Mouse (Mus musculus) cerebral cortex, adult 2 months (tissue): ENCODE results near the gene Dnaja3.

ENCODE experiments used
- WGBS: fragments of 180-500 bp; shearing (Covaris S2); methylation state at CpG from one replicate; pipeline ENCODE4 v1.1.7; 2018; 5-methylcytosine and 5-hydroxymethylcytosine counted together

The Dnaja3 gene

DNA sequence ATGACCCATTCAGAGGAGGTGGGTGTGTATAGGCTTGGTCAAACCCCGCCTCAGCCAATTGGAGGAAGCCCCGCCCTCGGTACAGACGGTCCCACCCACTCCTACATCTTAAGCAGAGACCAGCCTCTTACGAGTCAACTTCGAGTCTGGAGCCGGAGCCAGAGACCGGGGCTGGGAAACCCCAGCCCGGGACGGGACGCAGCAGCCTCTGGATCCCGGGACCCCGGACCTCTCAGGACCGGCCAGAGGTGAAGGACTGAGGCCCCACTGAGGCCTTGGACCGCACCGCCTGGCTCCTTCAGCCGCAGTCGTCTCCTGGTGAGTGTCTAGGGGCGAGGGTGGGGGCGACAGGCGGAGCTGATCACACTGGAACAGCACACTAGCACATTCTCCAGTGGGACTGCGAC, at the start of gene Dnaja3, which contains the start of gene Vasn:
Gene Dnaja3 (plus strand): TSS at position 159 of the 407 bp plus-strand sequence.
Gene Vasn (plus strand): TSS at position 111 of the 407 bp plus-strand sequence.
- WGBS = 15% methylated on average over 22 of the region's 22 CpGs

DNA sequence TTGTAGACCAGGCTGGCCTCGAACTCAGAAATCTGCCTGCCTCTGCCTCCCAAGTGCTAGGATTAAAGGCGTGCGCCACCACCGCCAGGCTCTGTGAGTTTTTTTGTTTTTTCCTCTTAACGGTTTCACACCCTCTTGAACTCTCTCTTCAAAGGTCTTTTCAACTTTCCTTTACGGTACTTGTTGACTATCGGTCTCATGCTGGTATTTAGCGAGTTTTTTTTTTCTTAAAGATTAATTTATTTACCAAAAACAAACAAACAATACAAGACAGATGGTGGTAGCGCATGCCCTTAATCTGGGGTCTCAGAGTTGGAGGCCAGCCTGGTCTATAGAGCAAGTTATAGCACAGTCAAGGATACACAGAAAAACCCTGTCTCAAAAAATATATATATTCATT, 49.6 kb upstream of the Dnaja3 start:
- 97% methylated on average over 9 of the region's 9 CpGs for WGBS

DNA sequence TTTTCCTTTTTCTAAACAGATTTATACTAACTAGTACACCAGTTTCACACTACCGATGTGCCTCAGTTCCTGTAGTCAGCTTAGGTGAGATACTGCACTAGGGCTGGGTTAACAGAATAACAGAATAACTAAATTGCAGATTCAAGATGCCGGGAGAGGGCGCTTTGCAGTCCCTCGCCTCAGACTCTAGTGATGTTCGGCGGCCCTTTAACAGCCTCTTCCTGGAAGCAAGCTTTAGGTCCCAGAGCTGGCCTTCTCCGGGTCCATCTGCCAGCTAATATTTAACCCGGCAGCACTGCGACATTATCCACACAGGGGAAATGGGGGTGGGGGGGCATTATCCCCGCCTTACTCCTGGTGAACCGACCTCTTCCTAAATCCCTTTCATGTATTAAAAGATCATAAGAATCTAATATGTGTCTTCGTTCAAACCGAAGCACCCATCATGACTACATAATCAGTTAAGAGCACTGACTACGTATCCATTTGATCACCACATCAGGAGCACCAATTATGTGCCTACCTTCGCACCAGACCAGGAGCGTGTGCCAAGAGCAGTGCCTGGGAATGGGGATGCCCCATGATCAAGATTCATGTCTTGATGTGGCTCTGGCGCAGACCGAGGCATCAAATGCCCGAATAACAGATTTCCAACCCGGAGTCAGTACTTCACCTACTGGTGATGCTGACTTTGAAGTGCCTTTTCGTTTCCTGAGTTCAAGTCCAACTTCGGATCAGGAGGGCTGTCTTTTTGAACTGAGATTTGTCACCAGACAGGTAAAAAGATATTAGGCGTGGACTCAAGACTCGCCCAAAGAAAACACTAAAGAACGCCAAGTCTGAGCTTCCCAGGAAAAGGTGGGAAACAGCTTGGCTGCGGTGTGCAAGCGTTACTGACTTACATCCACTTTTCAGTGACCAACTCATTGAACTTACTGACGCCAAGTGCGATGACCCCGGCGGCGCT, 46.6 kb upstream of the Dnaja3 start:
- WGBS = 16% methylated on average over 32 of the region's 32 CpGs

DNA sequence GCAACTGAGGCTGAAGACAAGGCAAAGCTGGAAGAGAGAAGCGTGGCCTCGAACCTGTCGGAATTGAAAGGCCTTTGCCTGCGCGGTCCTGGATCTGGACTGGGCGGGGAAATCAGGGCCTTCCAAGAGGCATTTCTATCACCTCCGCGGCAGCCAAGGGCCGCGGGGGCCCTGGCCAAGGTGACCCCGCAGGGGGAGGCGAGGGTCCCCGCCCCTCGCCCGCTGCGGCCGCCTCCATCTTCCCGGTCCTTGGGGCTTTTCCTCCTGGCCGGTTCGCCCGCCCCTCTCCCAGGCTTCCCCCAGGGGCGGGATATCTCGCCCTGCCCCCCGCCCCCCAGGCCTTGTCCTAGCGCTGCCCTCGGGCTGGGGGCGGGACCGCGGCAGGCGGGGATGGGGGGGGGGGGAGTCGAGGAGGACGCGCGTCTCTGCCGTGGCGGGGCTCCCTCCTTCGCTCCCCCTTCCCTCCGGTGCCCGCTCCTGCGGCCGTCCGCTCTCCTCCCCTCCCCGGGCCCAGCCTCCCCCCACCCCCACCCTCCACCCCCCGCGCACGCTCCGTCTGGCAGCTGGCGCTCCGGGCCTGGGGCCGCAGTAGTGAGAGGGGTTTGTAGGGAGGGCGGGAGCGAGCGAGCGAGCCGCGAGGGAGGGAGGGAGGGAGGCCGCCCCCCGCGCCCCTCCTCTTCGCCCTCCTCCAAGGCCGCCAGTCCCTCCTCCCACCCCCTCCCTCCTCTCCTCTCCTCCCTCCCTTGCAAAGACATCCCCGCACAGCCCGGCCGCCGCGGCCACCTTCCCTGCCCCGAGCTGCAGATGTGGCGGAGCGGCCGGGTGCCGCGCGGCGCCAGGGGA, 45.6 kb upstream of the Dnaja3 start, which contains the start of gene Glis2:
Gene Glis2 (plus strand): TSS at position 743 of the 843 bp plus-strand sequence.
- WGBS = 3% methylated on average over 40 of the region's 74 CpGs

DNA sequence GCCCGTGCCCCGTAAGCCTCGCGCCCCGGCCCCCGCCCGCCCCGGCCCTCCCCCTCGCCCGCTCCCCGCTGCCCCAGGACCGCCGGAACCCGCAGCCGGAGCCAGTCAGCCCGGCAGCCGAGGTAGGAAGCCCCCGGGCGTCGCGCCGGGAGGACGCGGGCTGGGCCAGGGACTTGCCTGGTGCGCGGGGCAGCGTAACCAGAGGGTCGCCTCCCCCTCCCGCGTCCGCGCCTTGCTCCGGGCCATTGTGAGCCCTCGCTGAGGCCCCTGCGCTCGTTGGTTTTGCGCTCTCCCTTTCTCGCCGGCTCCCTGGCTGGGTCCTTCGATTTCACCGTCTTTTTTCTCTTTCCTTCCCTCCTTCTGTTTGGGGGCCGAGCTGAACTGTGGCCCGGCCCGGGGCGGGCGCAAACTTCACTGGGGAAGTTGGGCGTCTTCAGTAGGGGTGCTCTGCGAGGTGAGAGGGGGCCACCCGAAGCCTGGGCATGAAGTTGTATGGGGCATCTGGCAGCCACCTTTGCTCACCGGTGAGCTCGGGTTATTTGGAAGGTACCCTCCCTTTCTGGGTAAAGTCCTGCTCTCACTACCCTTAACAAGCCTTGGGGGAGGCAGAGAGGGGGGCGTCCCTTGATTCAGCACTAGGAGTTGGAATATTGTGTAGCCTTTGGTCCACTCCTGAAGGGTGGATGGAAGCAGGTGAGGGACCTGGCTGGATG, 44.8 kb upstream of the Dnaja3 start:
- WGBS = 1% methylated on average over 50 of the region's 52 CpGs

DNA sequence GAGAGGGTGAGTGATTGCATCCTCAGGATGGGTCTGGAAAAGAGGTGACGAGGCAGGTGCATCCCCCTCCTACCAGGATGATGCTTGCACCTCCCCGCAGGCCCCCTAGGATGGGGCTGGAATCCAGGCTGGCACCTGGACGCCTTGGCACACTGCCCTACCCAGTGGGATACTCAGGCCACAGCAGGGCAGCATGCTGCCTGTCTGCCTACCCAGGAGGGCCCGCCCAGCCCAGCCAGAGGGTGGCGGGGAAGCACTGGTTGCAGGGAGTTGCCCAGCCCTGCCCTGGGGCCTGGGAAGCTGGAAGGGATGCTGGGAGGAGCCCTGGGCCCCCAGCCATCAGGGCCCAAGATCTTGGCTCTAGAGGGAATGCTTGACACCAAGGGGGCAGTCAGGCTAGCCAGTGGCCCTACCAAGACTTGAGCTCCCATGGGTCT, 44.2 kb upstream of the Dnaja3 start:
- WGBS = 17% methylated on average over 5 of the region's 5 CpGs

DNA sequence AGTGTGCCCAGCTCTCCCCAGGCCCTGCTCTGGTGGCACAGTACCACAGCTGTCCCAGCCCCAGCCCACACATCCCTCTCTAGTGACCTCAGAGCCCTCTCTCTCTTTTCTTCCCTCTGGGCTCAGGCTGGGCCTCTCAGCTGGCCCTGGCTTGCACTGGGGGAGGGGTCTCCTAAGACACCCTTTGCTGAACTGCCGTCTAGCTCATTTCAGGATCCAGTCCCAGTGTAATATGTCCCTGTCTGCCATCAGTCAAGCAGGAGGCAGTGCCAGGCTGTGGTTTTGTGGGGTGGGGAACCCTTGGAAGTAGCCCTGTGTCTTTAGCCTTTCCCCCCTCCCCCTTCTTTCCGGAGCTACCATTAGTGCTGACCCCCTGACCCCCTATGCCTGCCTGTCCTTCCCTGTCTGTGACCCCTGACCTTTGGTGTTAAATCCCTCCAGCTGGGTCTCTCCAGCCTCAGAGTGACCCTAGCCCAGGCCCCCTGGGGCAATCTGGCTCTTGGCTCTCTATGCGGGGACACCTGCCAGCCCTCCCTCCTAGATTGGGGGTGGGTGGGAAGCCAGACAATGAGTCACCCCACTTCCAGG, 43.6 kb upstream of the Dnaja3 start:
- 30% methylated on average over 3 of the region's 3 CpGs for WGBS

DNA sequence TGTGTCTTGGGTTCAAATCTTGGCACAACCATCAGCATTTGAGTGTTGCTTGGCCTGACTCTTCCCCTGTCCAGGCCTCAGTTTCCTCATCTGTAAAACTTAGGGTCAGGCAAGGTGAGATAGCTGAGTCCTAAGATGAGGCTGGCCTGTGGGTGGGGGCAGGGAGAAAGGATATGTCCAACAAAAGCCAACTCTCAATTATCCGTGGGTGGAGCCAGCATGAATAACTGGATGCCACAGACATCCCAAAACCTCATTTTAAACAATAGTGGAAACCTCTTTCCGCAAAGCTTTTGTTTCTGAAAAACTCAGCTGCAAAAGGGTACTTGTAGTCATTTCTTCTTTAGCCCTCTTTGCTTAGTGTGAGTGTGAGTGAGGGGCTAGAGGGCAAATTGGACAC, 43.0 kb upstream of the Dnaja3 start:
- WGBS = 52% methylated on average over 2 of the region's 2 CpGs

DNA sequence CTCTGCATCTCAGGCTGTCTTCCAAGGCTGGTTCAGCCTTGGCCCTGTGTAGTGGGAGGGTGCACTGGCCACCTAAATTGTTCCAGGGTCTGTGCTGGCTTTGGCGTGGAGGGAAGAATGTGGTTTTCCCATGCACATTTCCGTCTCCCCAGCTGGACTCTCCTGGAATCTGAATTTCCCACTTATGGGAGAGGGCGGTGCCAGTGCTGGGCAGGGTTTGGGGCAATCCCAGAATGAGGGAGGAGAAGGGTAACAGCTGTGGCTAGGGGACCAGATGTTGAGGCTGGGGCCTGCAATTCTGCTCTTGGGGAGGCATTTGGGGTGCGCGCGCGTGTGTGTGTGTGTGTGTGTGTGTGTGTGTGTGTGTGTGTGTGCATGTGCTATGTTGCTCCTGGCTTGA, 42.5 kb upstream of the Dnaja3 start:
- WGBS = 75% methylated on average over 7 of the region's 7 CpGs

DNA sequence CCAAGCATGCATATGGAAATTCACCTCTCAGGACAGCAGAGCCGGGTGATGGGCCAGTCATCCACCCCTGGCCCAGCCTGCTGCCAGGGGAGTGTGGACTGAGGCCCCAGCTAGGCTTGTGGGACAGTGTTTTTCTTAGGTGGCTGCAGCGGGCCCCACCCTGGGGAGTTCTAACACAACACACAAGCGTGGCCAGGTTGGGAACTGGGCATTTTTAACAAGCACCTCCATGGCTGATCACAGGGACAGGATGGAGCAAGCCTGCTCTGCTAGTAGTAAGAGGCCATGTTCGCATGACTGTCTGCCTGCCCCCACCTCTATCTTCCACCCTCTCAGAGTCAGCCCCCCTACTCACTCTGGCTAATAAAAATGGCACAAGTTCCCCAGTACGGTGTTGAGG, 41.7 kb upstream of the Dnaja3 start:
- 83% methylated on average over 5 of the region's 5 CpGs for WGBS

DNA sequence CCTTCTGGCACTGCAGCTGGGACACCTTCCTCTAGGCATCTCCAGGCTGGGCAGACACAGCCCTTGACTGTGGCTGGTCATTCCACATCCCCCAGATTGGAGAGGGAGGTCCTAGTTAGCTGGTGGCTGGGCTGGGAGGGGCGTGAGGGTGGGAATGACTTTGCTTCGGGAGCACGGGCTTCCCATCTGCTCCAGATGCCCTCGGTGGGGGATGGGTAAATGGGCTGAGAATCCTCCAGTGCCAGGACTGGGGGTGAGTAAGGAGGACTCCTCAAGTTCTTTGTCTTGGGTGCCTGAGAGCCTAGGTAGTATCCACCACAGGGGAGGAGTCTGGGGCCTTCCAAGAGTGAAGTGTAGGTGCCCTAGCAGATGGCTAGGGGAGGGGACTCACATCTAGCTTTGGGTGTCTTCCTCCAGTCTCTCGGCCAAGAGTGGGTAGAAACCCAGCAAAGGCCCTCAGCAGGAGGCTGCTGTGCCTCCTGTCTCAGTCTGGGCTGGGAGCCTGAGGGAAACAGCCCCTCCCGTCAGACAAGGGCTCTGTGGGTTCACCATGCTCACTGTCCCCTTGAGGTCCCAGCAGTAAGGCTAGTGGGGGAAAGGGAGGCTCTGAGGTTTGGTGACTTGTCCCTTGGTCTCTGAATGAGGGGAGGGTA, 40.8 kb upstream of the Dnaja3 start:
- 27% methylated on average over 6 of the region's 6 CpGs for WGBS

DNA sequence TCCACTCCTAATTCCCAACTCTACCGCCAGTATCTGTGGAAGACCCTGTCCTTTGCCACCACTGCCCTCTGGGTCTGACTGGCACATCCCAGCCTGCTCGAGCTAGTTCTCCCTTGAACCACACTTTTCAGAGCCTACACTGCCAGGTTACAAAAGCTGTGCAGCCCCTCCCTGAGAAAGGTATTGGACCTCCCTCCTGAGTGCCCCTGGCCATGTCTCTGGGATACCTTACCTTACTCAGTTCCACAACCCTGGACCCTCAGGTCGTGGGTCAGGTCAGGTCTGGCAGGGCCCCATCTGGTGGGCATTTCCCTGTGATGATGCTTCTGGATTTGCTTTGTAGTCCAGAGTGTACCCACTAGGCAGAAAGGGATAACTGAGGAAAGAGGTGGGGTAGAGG, 40.2 kb upstream of the Dnaja3 start:
- WGBS = 84% methylated on average over 3 of the region's 3 CpGs

DNA sequence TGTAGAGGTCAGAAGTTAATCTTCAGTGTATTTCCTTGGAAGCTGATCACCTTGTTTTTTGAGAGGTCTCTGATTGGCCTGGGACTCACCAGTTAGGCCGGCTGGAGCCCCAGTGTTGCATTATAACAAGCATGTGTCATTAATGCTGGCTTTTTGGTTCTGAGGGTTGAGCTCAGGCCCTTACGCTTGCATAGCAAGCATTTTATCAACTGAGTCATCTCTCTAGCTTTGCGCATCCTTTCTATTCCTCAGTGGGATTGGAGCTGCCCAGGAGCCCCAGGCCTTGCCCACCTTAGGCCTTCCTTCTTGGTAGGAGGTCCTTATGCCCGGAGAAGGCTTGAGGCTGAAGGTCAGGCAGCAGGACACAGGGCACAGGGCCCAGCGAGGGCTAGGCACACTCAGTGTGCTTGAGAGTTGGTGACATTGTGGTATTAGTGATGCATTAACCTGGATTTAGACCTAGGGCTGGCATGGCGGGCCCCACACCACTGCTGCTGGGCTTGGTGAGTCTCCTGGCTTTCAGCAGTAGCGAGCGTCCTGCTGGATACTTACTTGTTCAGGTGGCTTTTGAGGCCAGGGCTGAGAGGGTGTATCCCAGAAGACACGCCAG, 39.0 kb upstream of the Dnaja3 start:
- 90% methylated on average over 9 of the region's 9 CpGs for WGBS

DNA sequence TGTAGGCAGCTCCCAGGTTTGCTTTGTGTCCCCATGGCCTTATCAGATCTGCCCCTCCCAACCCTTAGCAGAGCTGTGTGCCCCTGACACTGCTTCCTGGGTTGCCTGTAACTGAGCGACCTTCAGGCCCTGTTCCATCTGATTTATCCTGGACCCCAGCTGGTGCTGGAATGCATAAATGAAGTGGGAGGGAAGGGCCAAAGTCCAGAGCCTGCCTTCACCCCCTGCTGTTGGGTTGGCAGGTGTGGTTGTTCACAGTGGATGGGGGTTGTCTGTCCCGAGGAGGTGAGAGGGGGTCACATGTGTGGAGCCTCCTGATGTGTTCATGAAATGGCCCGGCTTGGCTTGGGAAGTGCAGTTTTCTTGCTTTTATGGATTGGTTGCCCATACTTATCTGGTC, 37.6 kb upstream of the Dnaja3 start:
- 43% methylated on average over 3 of the region's 3 CpGs for WGBS

DNA sequence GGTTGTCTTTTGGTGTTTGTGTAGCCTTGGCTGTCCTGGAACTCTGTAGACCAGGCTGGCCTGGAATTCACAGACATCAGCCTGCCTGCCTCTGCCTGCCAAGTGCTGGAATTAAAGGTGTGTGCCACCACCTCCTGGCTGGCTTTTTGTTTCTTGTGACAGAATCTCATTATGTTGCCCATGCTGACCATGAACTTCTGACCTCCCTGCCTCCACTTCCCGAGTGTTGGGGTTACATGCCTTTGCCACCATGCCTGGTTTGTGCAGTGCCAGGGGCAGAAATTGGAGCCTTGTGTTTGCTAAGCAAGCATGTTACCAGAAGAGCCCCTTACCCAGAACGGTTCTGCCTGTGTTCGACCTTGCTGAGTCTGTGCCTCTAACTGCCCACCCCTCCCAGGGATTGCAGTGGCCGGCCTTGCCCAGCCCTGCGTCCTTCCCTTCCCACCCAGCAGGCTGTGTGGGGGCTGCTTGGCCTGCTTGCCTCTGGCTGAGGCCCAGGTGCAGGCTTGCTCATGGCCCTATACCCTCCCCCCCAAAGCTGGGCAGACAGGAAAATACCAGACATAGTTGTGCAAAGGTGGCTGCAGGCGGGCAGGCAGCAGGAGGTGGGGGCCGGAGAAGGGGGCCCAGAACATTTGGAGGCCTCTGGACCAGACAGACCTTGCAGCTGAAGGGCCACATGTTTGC, 36.9 kb upstream of the Dnaja3 start:
- 44% methylated on average over 7 of the region's 7 CpGs for WGBS

DNA sequence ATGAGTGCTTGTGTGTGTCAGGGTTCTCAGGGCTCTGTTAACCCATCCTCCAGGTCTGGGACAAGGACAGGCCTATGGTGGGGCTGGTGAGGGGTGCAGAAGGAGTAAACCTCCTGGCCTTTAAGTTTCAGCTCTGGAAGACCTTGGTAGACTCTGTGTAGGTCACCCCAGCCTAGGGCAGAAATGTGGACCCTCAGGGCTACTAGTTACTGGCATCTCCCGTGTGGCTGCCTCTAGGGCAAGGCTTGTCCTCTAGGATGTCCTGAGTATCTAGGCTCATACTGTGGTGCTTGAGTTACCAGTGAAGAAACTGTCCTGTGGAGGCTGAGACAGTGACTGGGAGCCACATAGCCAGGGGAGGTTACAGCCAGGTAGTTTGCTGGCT, 36.3 kb upstream of the Dnaja3 start:
- 82% methylated on average over 1 of the region's 1 CpGs for WGBS

DNA sequence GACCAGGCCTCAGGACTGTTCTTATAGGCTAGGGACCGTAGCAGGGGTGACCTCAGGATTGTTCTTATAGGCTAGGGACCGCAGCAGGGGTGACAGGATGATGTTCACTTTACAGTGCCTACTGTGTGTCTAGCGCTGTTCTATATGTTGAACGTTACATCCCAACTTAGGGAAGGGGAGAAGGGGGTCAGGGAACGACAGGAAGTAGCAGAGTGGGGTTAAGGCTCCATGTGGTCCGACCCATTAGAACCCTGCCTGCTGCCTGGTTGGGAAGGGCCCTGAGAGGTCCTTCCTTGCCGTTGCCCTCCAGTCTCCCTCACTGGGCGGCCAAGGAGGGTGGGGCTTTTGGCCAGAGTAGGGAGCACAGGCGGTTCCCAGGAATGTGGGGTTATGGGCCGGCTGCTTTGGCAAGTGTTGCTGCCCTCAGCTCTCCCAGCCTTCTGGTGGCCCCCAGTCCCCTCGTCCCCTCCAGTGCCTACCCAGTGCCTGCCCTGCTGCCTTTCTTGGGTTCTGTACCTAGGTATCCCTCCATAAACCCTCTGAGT, 35.4 kb upstream of the Dnaja3 start:
- WGBS = 77% methylated on average over 11 of the region's 11 CpGs

DNA sequence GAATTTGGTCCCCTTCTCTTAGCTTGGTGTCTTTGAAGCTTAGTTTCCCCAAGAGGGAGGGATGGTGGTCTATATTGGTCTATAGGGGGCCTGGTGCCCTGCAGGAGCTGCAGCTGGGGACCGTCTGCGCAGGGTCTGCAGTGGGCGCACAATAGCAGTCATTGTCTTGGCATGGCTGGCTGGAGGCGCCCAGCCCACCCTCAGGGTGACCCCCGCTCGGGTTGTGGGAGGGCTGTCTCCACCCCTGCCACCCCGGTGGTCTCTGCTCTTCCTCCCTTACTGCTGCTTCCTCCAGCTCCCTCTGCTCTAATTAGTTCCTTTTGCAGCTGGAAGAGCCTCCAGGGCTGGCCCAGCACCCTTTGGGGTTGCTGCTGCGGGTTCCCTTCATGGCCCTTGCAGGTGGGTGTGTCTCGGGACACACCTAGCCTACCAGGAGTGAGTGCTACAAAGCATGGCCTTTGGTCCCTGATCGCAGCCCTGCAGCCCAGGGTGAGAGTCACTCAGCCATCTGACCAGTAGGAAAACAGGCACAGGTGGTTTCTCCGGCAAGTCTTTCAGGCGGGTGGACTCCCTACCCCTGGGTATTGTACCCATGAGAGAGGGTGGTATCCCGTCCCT, 34.2 kb upstream of the Dnaja3 start:
- WGBS = 74% methylated on average over 13 of the region's 13 CpGs
